Mouse (Mus musculus): Measurements from ENCODE around the gene Utp4.

DNA sequence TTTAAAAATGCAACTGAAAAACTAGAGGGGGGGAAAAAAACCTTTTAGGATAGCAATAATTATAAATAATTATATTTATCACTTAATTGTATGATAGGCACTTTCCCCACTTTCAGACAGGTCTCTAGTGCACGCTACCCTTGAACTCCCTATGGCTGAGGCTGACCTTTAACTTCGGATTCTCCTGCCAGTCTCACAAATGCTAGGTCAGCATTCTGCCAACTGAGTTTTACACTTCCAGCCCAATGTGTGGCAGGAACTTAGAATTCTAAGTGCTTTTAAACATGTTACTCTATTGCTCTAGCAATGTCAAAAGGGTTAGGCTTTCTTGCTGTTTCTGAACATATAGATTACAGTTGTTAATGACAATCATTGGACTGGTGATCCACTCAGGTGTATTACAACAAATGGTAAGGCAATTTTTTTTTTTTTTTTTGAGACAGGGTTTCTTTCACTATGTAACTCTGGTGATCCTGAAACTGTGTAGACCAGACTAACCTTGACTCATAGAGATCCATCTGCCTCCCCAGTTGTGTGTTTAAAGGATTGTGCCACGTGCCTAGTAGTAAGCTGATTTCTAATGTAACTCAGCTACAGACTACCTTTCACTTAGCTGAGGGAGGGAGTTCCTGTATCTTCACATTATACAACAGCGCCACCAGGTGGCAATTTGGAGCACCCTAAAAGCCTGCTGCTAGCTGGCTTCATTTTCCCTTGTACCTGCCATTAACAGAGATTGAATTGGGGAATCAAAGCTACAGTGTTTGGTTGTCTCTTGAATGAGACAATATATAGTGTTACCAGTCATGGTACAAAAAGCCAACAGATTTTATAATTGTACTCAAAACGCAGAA, 5.9 kb upstream of the Utp4 start:
- TF ChIP-seq CTCF (IDR thresholded peaks at IDR 0.05; ENCODE audit: control insufficient read depth, insufficient read depth, low read length): peak; percentile 73
- TF ChIP-seq POLR2A (IDR thresholded peaks at IDR 0.05; ENCODE audit: borderline replicate concordance, control insufficient read depth, low read depth, low read length): no peak

Measured in bone marrow, adult 2 months (tissue).